Mouse (Mus musculus) heart, adult 2 months (tissue): ENCODE results near the gene Myh8. TPM values are rescaled to one million over a fixed set of nuclear protein-coding genes. Genes with fewer than 3 reads are reported as not detected.

Experiments used
- DNase-seq, 2 experiments: peaks; one replicate each; pipeline ENCODE4 v3.0.0; 2021
- H3K27ac ChIP-seq: fragments of 200-600 bp; 2 replicates; pipeline ENCODE4 v1.8.1; 2022
- H3K27me3 ChIP-seq: fragments of 200-500 bp; 2 replicates; pipeline ENCODE4 v1.6.1; 2012; ENCODE audit warnings: mild to moderate bottlenecking, low read length, inconsistent platforms, mixed read lengths; ENCODE audit not compliant: control insufficient read depth, insufficient read depth
- H3K36me3 ChIP-seq: fragments of 200-500 bp; 2 replicates; pipeline ENCODE4 v1.6.1; 2012; ENCODE audit warnings: low read length, inconsistent platforms; ENCODE audit not compliant: control insufficient read depth, insufficient read depth
- H3K4me1 ChIP-seq: fragments of 200-500 bp; 2 replicates; pipeline ENCODE4 v1.6.1; 2011; ENCODE audit warnings: low read length; ENCODE audit not compliant: control insufficient read depth, insufficient read depth
- H3K4me3 ChIP-seq: fragments of 200-600 bp; 2 replicates; pipeline ENCODE4 v1.8.1; 2022
- H3K79me2 ChIP-seq: fragments of 200-500 bp; replicated peaks from 2 replicates; pipeline ENCODE4 v1.6.1; 2012; ENCODE audit warnings: mild to moderate bottlenecking, inconsistent platforms, low read length, moderate library complexity, mixed read lengths; ENCODE audit not compliant: control insufficient read depth, insufficient read depth
- H3K9ac ChIP-seq: fragments of 200-500 bp; 2 replicates; pipeline ENCODE4 v1.6.1; 2012; ENCODE audit warnings: low read depth, mild to moderate bottlenecking, control low read depth, inconsistent platforms, low read length, mixed read lengths
- CTCF ChIP-seq: fragments of 200-600 bp; IDR thresholded peaks from 2 replicates; pipeline ENCODE4 v1.8.1; 2022; ENCODE audit warnings: antibody characterized with exemption, mild to moderate bottlenecking, moderate library complexity
- EP300 ChIP-seq: fragments of 200-500 bp; IDR thresholded peaks from 2 replicates; pipeline ENCODE4 v1.6.1; 2011; ENCODE audit warnings: low read depth, low read length, control low read depth; ENCODE audit not compliant: insufficient read depth
- POLR2A ChIP-seq: fragments of 200-500 bp; IDR thresholded peaks from 2 replicates; pipeline ENCODE4 v1.6.1; 2011; ENCODE audit warnings: mild to moderate bottlenecking, low read depth, low read length, control low read depth; ENCODE audit not compliant: insufficient read depth
- WGBS: fragments of 180-500 bp; shearing (Covaris S2); methylation state at CpG from one replicate; pipeline ENCODE4 v1.1.7; 2018; 5-methylcytosine and 5-hydroxymethylcytosine counted together
- intact Hi-C: fragments of 180-260 bp; cut with DNase I; formaldehyde crosslinking; loops from one replicate; pipeline ENCODE4 v1.15.1; 2025
- polyA plus RNA-seq: library from polyadenylated mRNA; depleted of rRNA; stranded (reverse); fragments of >200 nt; gene quantifications from 2 replicates; pipeline ENCODE4 v1.2.3, GENCODE M21; 2012
- total RNA-seq, 2 experiments: library from RNA; stranded (reverse); gene quantifications; 2 replicates each; pipeline ENCODE4 v1.2.3; 2021

Gene Myh8
- total and polyA plus RNA-seq, 3 experiments, result 0.06 TPM; not detected in 2

DNA sequence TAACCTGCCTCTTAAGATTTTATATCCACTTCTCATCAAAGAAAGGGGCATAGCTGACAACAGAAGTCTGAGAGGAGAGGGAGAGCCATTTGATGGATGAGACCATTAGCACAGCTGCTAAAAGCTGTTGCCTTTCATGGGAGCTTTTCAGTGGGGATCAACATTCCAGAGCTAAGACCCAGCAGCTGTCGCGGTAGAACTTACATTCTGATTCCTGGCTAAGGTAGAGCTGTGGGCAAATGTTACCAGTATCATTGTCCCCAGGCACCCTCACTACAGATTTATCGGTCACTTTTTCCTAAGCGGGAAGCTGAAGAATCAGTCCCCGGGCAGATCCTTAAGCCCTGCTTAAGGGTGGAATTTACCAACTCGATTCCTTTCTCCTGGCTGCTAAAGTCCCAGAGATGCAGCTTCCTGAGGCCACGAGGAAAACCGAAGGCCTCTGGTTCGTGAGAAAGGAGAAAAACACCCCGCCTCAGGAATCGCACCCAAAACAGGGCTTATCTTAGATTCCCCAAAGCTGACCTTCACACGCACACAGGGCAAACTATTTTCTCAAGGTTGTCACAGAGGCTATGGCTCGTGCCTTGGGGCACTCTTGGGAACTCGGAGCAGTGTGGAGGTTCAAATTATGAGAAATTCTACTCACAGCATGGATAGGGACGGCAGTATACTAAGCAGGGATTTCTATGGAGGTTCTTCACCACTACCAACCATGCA, 37.0 kb downstream of the Myh8 start:
- Histone ChIP-seq H3K9ac (no peak overlapping the region), H3K36me3 (no peaks in the 10 kb centered on the region), H3K27ac (no peak overlapping the region), H3K27me3 (no peaks in the 10 kb centered on the region), H3K4me1 (no peaks in the 10 kb centered on the region), H3K79me2 (no peaks in the 10 kb centered on the region), H3K4me3 (no peak overlapping the region)
- no peak for DNase-seq
- no peak for TF ChIP-seq POLR2A
- no peak for TF ChIP-seq EP300
- TF ChIP-seq CTCF, result no peak
- 50% methylated on average over 15 of the region's 15 CpGs for WGBS
- intact Hi-C loops, result no loop called here

DNA sequence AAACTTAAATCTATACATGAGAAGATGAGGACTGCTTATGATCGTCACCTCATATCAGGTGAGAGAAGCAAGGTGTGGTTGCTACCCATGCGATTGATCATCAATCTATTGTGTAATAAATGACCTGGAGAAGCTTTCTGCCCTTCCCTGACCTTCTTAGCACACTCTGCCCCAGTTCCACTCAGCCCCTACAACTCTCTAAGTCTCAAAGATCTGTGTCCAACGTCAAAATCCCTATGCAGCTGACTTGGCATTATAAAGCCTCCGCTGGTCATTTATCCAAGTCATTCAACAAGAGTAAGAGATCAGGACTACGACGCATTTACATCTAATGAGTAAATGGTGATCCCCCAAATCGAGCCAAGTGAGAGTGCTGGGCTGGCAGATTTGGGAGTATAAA, 44.4 kb downstream of the Myh8 start, which contains the start of gene Myh13:
Myh13 (plus strand) TSS at position 301 of the 400 bp plus-strand sequence.
- TF ChIP-seq EP300, result no peak
- no peak for TF ChIP-seq POLR2A
- TF ChIP-seq CTCF, result no peak
- intact Hi-C loops, result no loop called here
- H3K4me1 ChIP-seq, result no peaks in the 10 kb centered on the region; the same call in 1 of the 2 replicates
- no peak within 1 kb of the TSS for H3K27ac ChIP-seq
- no peaks in the 10 kb centered on the region for H3K79me2 ChIP-seq
- DNase-seq, result no peak
- H3K4me3 ChIP-seq, result no peak within 1 kb of the TSS
- H3K27me3 ChIP-seq, result no peaks in the 10 kb centered on the region
- no peaks in the 10 kb centered on the region for H3K36me3 ChIP-seq
- H3K9ac ChIP-seq, result no peak within 1 kb of the TSS
- WGBS, result 86% methylated on average over 7 of the region's 7 CpGs

DNA sequence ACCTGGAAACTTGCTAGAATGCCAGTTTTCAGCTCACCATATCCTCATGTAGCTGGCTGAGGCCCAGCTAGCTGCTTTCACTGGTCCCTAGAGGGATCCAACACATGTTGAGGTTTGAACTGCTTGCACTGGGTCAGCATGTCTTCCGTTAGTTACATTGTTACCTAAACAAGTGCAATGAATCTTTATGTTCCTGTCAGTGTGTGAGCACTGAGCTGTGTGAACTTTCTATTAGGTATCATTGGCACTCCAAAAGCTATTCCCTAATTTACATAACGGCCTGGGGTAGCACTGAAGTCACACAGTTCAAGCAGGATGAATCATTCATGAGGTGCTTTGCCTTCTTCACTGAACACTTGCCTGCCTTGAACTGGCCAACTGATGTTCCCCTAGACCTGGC, 49.6 kb downstream of the Myh8 start:
- H3K27me3 ChIP-seq, result no peaks in the 10 kb centered on the region; the same call in 1 of the 2 replicates
- H3K79me2 ChIP-seq, result no peaks in the 10 kb centered on the region
- no peak for DNase-seq
- H3K36me3 ChIP-seq, result no peaks in the 10 kb centered on the region
- intact Hi-C loops, result no loop called here
- WGBS, result 65% methylated on average over 2 of the region's 2 CpGs
- no peak overlapping the region for H3K9ac ChIP-seq
- no peaks in the 10 kb centered on the region for H3K4me1 ChIP-seq
- no peak overlapping the region for H3K27ac ChIP-seq
- no peak overlapping the region for H3K4me3 ChIP-seq
- TF ChIP-seq EP300, result no peak
- no peak for TF ChIP-seq POLR2A
- no peak for TF ChIP-seq CTCF

DNA sequence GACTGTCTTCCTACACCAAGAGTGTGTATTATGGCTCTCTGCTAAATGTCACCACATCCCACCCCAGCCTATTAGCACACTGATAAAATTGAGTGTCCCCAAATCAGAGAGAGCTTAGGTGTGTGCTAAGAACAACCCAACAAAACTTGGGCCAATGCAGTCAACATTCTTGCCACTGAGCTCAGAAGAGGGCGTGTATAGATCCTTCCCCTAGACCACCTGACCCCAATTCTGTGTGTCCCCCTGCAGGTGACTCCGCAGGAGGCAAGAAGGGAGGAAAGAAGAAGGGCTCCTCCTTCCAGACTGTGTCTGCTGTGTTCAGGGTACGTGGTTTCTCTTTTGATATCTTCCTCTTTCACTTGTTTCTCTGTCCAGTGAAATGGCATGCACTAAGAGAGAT, 67.6 kb downstream of the Myh8 start:
- no peak overlapping the region for H3K27ac ChIP-seq
- no peaks in the 10 kb centered on the region for H3K36me3 ChIP-seq
- no peaks in the 10 kb centered on the region for H3K79me2 ChIP-seq
- no peak for TF ChIP-seq POLR2A
- TF ChIP-seq EP300, result no peak
- TF ChIP-seq CTCF, result no peak
- no peaks in the 10 kb centered on the region for H3K27me3 ChIP-seq
- no peaks in the 10 kb centered on the region for H3K4me1 ChIP-seq
- intact Hi-C loops, result no loop called here
- DNase-seq, result no peak
- no peak overlapping the region for H3K4me3 ChIP-seq
- 63% methylated on average over 3 of the region's 3 CpGs for WGBS
- no peak overlapping the region for H3K9ac ChIP-seq

DNA sequence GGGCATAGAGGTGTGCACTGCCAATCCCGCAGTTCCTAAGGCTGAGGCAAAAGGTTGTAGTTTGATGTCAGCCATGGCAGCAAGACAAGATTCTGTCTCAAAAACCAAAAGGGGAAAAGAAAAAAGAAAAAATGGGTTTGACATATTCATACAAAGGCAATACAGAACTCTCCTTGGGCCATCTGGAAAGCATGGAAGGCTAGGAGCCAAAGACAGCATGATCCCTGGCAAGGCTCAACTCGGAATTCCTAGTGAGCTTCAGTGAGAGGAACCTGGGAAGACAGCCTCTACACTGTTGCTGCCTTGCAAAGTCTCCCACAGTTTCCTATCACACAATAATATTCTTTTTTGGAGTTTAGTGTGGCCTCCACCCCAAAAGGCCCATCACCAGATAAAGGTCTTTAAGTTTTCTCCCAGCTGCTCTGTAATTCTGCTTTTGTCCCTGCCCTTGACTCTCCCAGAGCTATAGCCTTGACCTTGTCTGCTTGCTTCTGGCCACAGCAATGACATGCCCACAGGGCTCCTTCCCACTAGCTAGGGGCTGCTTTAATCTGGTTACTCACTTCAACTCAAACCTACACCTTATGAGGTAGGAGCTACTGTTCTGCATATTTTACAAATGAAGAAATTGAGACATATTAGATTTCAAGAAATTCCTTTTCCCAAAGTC, 68.4 kb downstream of the Myh8 start:
- H3K4me3 ChIP-seq, result no peak overlapping the region
- no peaks in the 10 kb centered on the region for H3K27me3 ChIP-seq
- no peak overlapping the region for H3K27ac ChIP-seq
- WGBS, result 52% methylated on average over 2 of the region's 2 CpGs
- H3K9ac ChIP-seq, result no peak overlapping the region
- H3K79me2 ChIP-seq, result no peaks in the 10 kb centered on the region
- no peaks in the 10 kb centered on the region for H3K36me3 ChIP-seq
- no peak for TF ChIP-seq CTCF
- no peak for TF ChIP-seq EP300
- TF ChIP-seq POLR2A, result no peak
- no peaks in the 10 kb centered on the region for H3K4me1 ChIP-seq
- DNase-seq, result no peak
- intact Hi-C loops, result no loop called here

DNA sequence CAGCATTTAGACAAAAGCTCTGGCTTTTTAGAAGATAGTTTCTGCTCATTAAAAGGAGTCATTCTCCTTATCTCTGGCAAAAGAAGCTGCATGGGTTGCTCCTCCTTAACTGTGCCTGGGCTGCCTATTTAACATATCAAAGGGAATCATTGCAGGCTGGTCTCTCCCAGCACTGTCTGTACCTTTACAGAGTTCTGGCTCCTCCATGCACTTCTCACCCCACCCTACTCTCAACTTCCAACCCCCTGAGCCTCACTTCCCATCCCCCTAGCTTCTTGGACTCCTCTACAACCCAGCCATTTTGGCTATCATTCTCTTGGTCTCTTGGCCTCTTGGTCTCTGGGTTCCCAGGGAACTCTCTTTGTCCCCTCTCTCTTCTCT, 68.9 kb downstream of the Myh8 start:
- intact Hi-C loops, result no loop called here
- Histone ChIP-seq H3K36me3 (no peaks in the 10 kb centered on the region), H3K4me1 (no peaks in the 10 kb centered on the region), H3K27me3 (no peaks in the 10 kb centered on the region), H3K4me3 (no peak overlapping the region), H3K27ac (no peak overlapping the region), H3K79me2 (no peaks in the 10 kb centered on the region), H3K9ac (no peak overlapping the region)
- TF ChIP-seq POLR2A, result no peak
- no peak for TF ChIP-seq EP300
- no peak for TF ChIP-seq CTCF
- no peak for DNase-seq
